In the genomic region with DNA sequence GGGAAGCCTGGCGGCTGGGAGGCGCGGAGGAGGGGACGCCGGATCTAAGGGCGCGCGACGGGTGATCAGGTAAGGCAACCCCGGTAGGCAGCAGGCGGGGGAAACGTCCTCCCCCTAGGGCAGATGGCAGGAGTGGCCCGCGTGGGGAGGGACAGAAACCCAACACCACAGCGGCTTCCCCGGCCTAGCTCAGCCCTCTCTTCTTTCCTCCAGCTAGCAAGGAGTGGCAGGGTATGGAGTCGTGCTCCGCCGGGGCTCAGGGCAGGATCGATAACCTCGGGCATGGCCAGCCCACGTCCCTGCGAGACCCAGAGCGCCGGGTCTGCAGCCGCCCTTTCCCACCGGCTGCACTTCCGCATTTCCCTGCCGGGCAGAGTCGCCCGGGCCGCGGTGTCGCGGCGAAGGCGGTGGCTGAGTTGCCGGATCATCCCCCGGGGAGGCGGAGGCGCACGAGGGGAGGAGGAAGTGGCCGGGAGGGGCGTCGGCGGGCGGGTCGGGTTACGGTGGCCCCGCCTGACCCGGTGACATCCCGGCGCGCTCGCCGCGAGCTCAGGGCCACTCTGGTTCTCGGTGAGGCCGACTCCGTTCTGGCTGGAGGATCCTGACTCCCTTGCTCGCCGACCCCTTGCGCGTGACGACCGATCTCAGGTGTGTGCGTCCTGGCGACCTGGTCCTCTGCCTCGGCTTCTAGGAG, we compare ENCODE assay signal across 8 mouse cellular contexts. TPM values are rescaled to one million over a fixed set of nuclear protein-coding genes. Genes with fewer than 3 reads are reported as not detected.
DNase-seq lines count a peak whose midpoint lies in the region; ATAC-seq lines count a peak whose summit lies in the region.

No protein-coding gene starts in this region.

- no peaks in the 10 kb centered on the region for H3K36me3 ChIP-seq in hindbrain, embryonic 13.5 days

- H3K4me3 ChIP-seq in hindbrain, embryonic 13.5 days = peak overlapping the region; percentile 80

- 0% methylated on average over 64 of the region's 69 CpGs for WGBS in hindbrain, embryonic 13.5 days

- H3K9ac ChIP-seq in hindbrain, embryonic 13.5 days = peak overlapping the region; percentile 80

- H3K4me2 ChIP-seq in hindbrain, embryonic 13.5 days = peak overlapping the region; percentile 97

- H3K27me3 ChIP-seq in hindbrain, embryonic 13.5 days = peaks cover 25% of the 10 kb centered on the region

- ATAC-seq in hindbrain, embryonic 13.5 days (ENCODE audit: low FRiP score) = peak; percentile 84

- H3K4me1 ChIP-seq in hindbrain, embryonic 13.5 days (replicated peaks) = peaks cover 13% of the 10 kb centered on the region

- H3K27ac ChIP-seq in hindbrain, embryonic 13.5 days = peak overlapping the region; percentile 58

- peak; percentile 80 for DNase-seq in NIH3T3 (ENCODE audit: low read depth)
- DNase-seq in cerebellum, postnatal 10 days = peak; percentile 81 to 87
- peak; percentile 27 to 58 for DNase-seq in frontal cortex, postnatal 14 days (ENCODE audit: low spot score in 2 of 2)
- peak; percentile 68 to 69 for DNase-seq in layer of hippocampus, postnatal 14 days (ENCODE audit: low spot score in 2 of 2)
- peak; percentile 94 for DNase-seq in lung, postnatal 10 days
- peak; percentile 90 for DNase-seq in ovary, postnatal 36 days (ENCODE audit: low spot score)
- DNase-seq in thymus, postnatal 14 days = peak; percentile 88

- no peaks in the 10 kb centered on the region for H3K9me3 ChIP-seq in hindbrain, embryonic 13.5 days

RNA-seq across cellular contexts. Expression of gene Gpd2, which starts 0.6 kb away (rescaled TPM):
- polyA plus RNA-seq in hindbrain, embryonic 13.5 days (2015; fragmentation: Nextera tagmentation; extraction: Ambion mirVana) = 15.3 and 16.5 TPM in 2 replicates
- 100 to 1,000 TPM; 125 to 144 TPM for total RNA-seq in layer of hippocampus, postnatal 14 days (2021)

Comparison
In these comparisons a context has a peak if more than half of its experiments do, and no peak if none do; other contexts are left out.
1. Peak in every context shown above with its lines: DNase-seq, ATAC-seq, H3K4me3 ChIP-seq and H3K27ac ChIP-seq.
2. DNase-seq: peak in every context shown above with its lines; median percentile 94 in lung, postnatal 10 days; 90 in ovary, postnatal 36 days; 88 in thymus, postnatal 14 days; 84 in cerebellum, postnatal 10 days; 80 in NIH3T3; 68 in layer of hippocampus, postnatal 14 days; 42 in frontal cortex, postnatal 14 days.